Mouse (Mus musculus) T-cell, adult 2 months (primary cell): ENCODE measurements around the gene Hoxd4.

ENCODE experiments used
- DNase-seq: peaks from one replicate; pipeline ENCODE4 v3.0.0; 2022; ENCODE audit warnings: low spot score

Hoxd4 gene

GRCm38 (mm10) chr2:74706393-74706960 is 5.3 kb upstream of the Hoxd4 start:
- no peak for DNase-seq

- no peak for DNase-seq
Measured at GRCm38 (mm10) chr2:74707599-74707998, 4.1 kb upstream of the Hoxd4 start.

GRCm38 (mm10) chr2:74708676-74709075 is 3.1 kb upstream of the Hoxd4 start:
- no peak for DNase-seq

GRCm38 (mm10) chr2:74709465-74710419 is 2.0 kb upstream of the Hoxd4 start:
- no peak for DNase-seq

- no peak for DNase-seq
Measured at GRCm38 (mm10) chr2:74710929-74711543, 693 bp upstream of the Hoxd4 start.

GRCm38 (mm10) chr2:74713239-74714150 is 1.8 kb downstream of the Hoxd4 start:
- DNase-seq = no peak

- DNase-seq = no peak
Measured at GRCm38 (mm10) chr2:74714156-74714789, 2.5 kb downstream of the Hoxd4 start.

GRCm38 (mm10) chr2:74714881-74715280 is 3.2 kb downstream of the Hoxd4 start:
- DNase-seq = no peak

GRCm38 (mm10) chr2:74715504-74716241 is 3.9 kb downstream of the Hoxd4 start:
- peak; percentile 83 for DNase-seq

GRCm38 (mm10) chr2:74720384-74720783 is 8.7 kb downstream of the Hoxd4 start:
- no peak for DNase-seq

- no peak for DNase-seq
Measured at GRCm38 (mm10) chr2:74720955-74721491, 9.3 kb downstream of the Hoxd4 start.

- no peak for DNase-seq
Measured at GRCm38 (mm10) chr2:74721882-74722281, 10.2 kb downstream of the Hoxd4 start.

- no peak for DNase-seq
Measured at GRCm38 (mm10) chr2:74722949-74723348, 11.2 kb downstream of the Hoxd4 start.

GRCm38 (mm10) chr2:74724244-74725015 is 12.7 kb downstream of the Hoxd4 start:
- no peak for DNase-seq

- no peak for DNase-seq
Measured at GRCm38 (mm10) chr2:74725171-74725570, 13.4 kb downstream of the Hoxd4 start.

- no peak for DNase-seq
Measured at GRCm38 (mm10) chr2:74726551-74726950, 14.8 kb downstream of the Hoxd4 start, which contains the start of gene Gm28230. Gene Gm28230, plus strand, starts transcription at chr2:74726728.

GRCm38 (mm10) chr2:74726973-74727639 is 15.4 kb downstream of the Hoxd4 start:
- DNase-seq = no peak

GRCm38 (mm10) chr2:74727640-74728302 is 16.0 kb downstream of the Hoxd4 start:
- DNase-seq = no peak
